Mouse (Mus musculus) bone marrow macrophage, adult 2 months (primary cell): ENCODE measurements around the gene Gm20532.

ENCODE experiments used
- CTCF ChIP-seq: IDR thresholded peaks from 2 replicates; pipeline ENCODE4 v1.5.1; 2012; ENCODE audit warnings: low read depth, mild to moderate bottlenecking, low read length, moderate library complexity
- POLR2A ChIP-seq: IDR thresholded peaks from 2 replicates; pipeline ENCODE4 v1.6.1; 2012; ENCODE audit warnings: mild to moderate bottlenecking, low read depth, low read length, borderline replicate concordance

GRCm38 (mm10) chr2:26595725-26596435 is 9.4 kb downstream of the Gm20532 start:
- TF ChIP-seq POLR2A (no peak), CTCF (no peak)
